Mouse (Mus musculus): ENCODE data around the gene Foxo1. TPM values are rescaled to one million over a fixed set of nuclear protein-coding genes. Genes with fewer than 3 reads are reported as not detected.

The Foxo1 gene
- polyA plus RNA-seq, 2 experiments = 7.0 to 7.6 TPM

- H3K4me1 ChIP-seq (ENCODE audit: control insufficient read depth, insufficient read depth, low read length) = peaks cover 6% of the 10 kb centered on the region; the same call in 1 of the 2 replicates
- TF ChIP-seq POLR2A (IDR thresholded peaks at IDR 0.05; ENCODE audit: borderline replicate concordance, extremely low read depth, insufficient read depth, insufficient read length) = no peak
- H3K4me3 ChIP-seq (replicated peaks; ENCODE audit: low read length) = no peak overlapping the region
- ATAC-seq (ENCODE audit: low FRiP score, low read depth) (no peak), DNase-seq (ENCODE audit: low spot score) (no peak)
- H3K27ac ChIP-seq (replicated peaks; ENCODE audit: low read depth, low read length) = no peak overlapping the region
- no peak overlapping the region for H3K9ac ChIP-seq (ENCODE audit: low read depth, low read length, severe bottlenecking)
- H3K4me2 ChIP-seq (replicated peaks; ENCODE audit: low read depth, low read length, severe bottlenecking) = no peak overlapping the region
- H3K27me3 ChIP-seq (ENCODE audit: control insufficient read depth, insufficient read depth, low read length) = no peaks in the 10 kb centered on the region
- H3K9me3 ChIP-seq (ENCODE audit: control insufficient read depth, low read length) = no peaks in the 10 kb centered on the region; the same call in 1 of the 2 replicates
- H3K36me3 ChIP-seq (ENCODE audit: control insufficient read depth, insufficient read depth, low read length) = peaks cover 8% of the 10 kb centered on the region; the same call in 1 of the 2 replicates
These were observed 6.3 kb downstream of the Foxo1 start for GRCm38 (mm10) chr3:52274475-52274874.

GRCm38 (mm10) chr3:52275037-52275555, 7.0 kb downstream of the Foxo1 start:
- no peak overlapping the region for H3K27ac ChIP-seq (replicated peaks; ENCODE audit: low read depth, low read length)
- H3K4me1 ChIP-seq (ENCODE audit: control insufficient read depth, insufficient read depth, low read length) = peaks cover 6% of the 10 kb centered on the region; the same call in 1 of the 2 replicates
- no peak for DNase-seq (ENCODE audit: low spot score)
- ATAC-seq (ENCODE audit: low FRiP score, low read depth) = no peak
- H3K4me2 ChIP-seq (replicated peaks; ENCODE audit: low read depth, low read length, severe bottlenecking) = no peak overlapping the region
- no peak overlapping the region for H3K9ac ChIP-seq (ENCODE audit: low read depth, low read length, severe bottlenecking)
- H3K27me3 ChIP-seq (ENCODE audit: control insufficient read depth, insufficient read depth, low read length) = no peaks in the 10 kb centered on the region
- no peak overlapping the region for H3K4me3 ChIP-seq (replicated peaks; ENCODE audit: low read length)
- H3K36me3 ChIP-seq (ENCODE audit: control insufficient read depth, insufficient read depth, low read length) = peaks cover 8% of the 10 kb centered on the region; the same call in 1 of the 2 replicates
- H3K9me3 ChIP-seq (ENCODE audit: control insufficient read depth, low read length) = no peaks in the 10 kb centered on the region; the same call in 1 of the 2 replicates
- 90% methylated on average over 9 of the region's 9 CpGs for WGBS
- TF ChIP-seq POLR2A (IDR thresholded peaks at IDR 0.05; ENCODE audit: borderline replicate concordance, extremely low read depth, insufficient read depth, insufficient read length) = no peak

GRCm38 (mm10) chr3:52280681-52281080, 12.5 kb downstream of the Foxo1 start:
- H3K27me3 ChIP-seq (ENCODE audit: control insufficient read depth, insufficient read depth, low read length) = no peaks in the 10 kb centered on the region
- no peaks in the 10 kb centered on the region for H3K4me1 ChIP-seq (ENCODE audit: control insufficient read depth, insufficient read depth, low read length)
- no peak overlapping the region for H3K4me2 ChIP-seq (replicated peaks; ENCODE audit: low read depth, low read length, severe bottlenecking)
- no peaks in the 10 kb centered on the region; the same call in 1 of the 2 replicates for H3K9me3 ChIP-seq (ENCODE audit: control insufficient read depth, low read length)
- TF ChIP-seq POLR2A (IDR thresholded peaks at IDR 0.05; ENCODE audit: borderline replicate concordance, extremely low read depth, insufficient read depth, insufficient read length) = no peak
- ATAC-seq (ENCODE audit: low FRiP score, low read depth) = no peak
- H3K4me3 ChIP-seq (replicated peaks; ENCODE audit: low read length) = no peak overlapping the region
- no peak overlapping the region for H3K9ac ChIP-seq (ENCODE audit: low read depth, low read length, severe bottlenecking)
- no peak overlapping the region for H3K27ac ChIP-seq (replicated peaks; ENCODE audit: low read depth, low read length)
- WGBS = 89% methylated on average over 1 of the region's 1 CpGs
- peaks cover 8% of the 10 kb centered on the region; the same call in 1 of the 2 replicates for H3K36me3 ChIP-seq (ENCODE audit: control insufficient read depth, insufficient read depth, low read length)
- DNase-seq (ENCODE audit: low spot score) = no peak

- H3K27ac ChIP-seq (replicated peaks; ENCODE audit: low read depth, low read length) = no peak overlapping the region
- H3K4me1 ChIP-seq (ENCODE audit: control insufficient read depth, insufficient read depth, low read length) = no peaks in the 10 kb centered on the region
- no peak overlapping the region for H3K4me3 ChIP-seq (replicated peaks; ENCODE audit: low read length)
- 59% methylated on average over 3 of the region's 3 CpGs for WGBS
- no peak for ATAC-seq (ENCODE audit: low FRiP score, low read depth)
- no peak for DNase-seq (ENCODE audit: low spot score)
- H3K9me3 ChIP-seq (ENCODE audit: control insufficient read depth, low read length) = no peaks in the 10 kb centered on the region; the same call in 1 of the 2 replicates
- peaks cover 8% of the 10 kb centered on the region; the same call in 1 of the 2 replicates for H3K36me3 ChIP-seq (ENCODE audit: control insufficient read depth, insufficient read depth, low read length)
- H3K9ac ChIP-seq (ENCODE audit: low read depth, low read length, severe bottlenecking) = no peak overlapping the region
- no peak overlapping the region for H3K4me2 ChIP-seq (replicated peaks; ENCODE audit: low read depth, low read length, severe bottlenecking)
- no peak for TF ChIP-seq POLR2A (IDR thresholded peaks at IDR 0.05; ENCODE audit: borderline replicate concordance, extremely low read depth, insufficient read depth, insufficient read length)
- no peaks in the 10 kb centered on the region for H3K27me3 ChIP-seq (ENCODE audit: control insufficient read depth, insufficient read depth, low read length)
These were observed 13.7 kb downstream of the Foxo1 start for GRCm38 (mm10) chr3:52281882-52282281.

- TF ChIP-seq POLR2A (IDR thresholded peaks at IDR 0.05; ENCODE audit: borderline replicate concordance, extremely low read depth, insufficient read depth, insufficient read length) = no peak
- 14% methylated on average over 2 of the region's 2 CpGs for WGBS
- ATAC-seq (ENCODE audit: low FRiP score, low read depth) (no peak), DNase-seq (ENCODE audit: low spot score) (no peak)
- Histone ChIP-seq H3K9me3 (ENCODE audit: control insufficient read depth, low read length) (no peaks in the 10 kb centered on the region; the same call in 1 of the 2 replicates), H3K27me3 (ENCODE audit: control insufficient read depth, insufficient read depth, low read length) (no peaks in the 10 kb centered on the region), H3K4me1 (ENCODE audit: control insufficient read depth, insufficient read depth, low read length) (no peaks in the 10 kb centered on the region), H3K4me3 (replicated peaks; ENCODE audit: low read length) (no peak overlapping the region), H3K27ac (replicated peaks; ENCODE audit: low read depth, low read length) (no peak overlapping the region), H3K36me3 (ENCODE audit: control insufficient read depth, insufficient read depth, low read length) (peaks cover 8% of the 10 kb centered on the region; the same call in 1 of the 2 replicates), H3K4me2 (replicated peaks; ENCODE audit: low read depth, low read length, severe bottlenecking) (no peak overlapping the region), H3K9ac (ENCODE audit: low read depth, low read length, severe bottlenecking) (no peak overlapping the region)
These were observed 14.2 kb downstream of the Foxo1 start for GRCm38 (mm10) chr3:52282369-52282768.

All from limb, embryonic 14.5 days (tissue).